21 mouse cellular contexts compared by ENCODE assay signal in the genomic region with DNA sequence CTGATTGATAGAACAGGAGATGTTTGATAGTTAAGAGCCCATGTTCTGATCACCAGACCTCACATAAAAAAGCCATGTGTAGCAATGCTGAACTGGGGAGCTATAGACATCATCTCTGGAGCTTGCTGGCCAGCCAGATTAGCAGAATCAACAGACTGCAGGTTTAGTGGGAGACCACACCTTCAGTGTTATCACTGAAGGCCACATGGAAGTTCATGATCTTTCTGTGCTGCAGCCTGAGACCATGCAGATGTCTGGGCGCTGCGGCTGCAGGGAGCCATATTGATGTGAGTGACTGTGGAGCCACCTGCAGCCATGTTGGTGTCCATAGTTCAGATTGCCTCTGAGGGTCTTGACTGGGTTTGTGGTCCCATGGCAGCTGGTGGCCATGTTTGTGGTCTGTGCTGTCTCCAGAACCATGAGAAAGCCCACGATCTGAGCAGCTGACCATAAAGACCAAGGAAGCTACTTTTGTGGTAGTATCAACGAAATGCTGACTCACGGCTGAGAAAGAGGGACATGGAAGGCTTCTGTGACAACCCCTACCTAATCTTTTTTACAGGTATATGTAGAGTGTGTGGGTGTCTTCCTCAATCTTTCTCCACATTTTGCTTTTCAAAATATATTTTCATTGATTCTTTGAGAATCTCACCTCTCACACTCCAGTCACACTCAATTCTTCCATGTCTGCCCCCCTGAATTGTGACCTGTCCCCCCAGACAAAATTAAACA. TPM values are rescaled to one million over a fixed set of nuclear protein-coding genes. Genes with fewer than 3 reads are reported as not detected.
A peak's percentile ranks its signal among the peaks of the same experiment; 100 is the strongest.
DNase-seq lines count a peak whose midpoint lies in the region; ATAC-seq and TF ChIP-seq lines count a peak whose summit lies in the region.
"Had no signal": no experiment of that assay in that cellular context is flagged by ENCODE, and none has a peak within 500 bp of the region (broad histone marks: within the 10 kb centered on the region; RNA-seq: fewer than 3 reads in every experiment).

No protein-coding gene starts in this region.

- H3K27me3 ChIP-seq in stomach, embryonic 15.5 days (replicated peaks) = no peaks in the 10 kb centered on the region
- no peaks in the 10 kb centered on the region for H3K27me3 ChIP-seq in stomach, postnatal 0 days (ENCODE audit: control insufficient read depth, insufficient read depth, low read length)
- peaks cover 9% of the 10 kb centered on the region; the same call in 1 of the 2 replicates for H3K27me3 ChIP-seq in liver, embryonic 12.5 days (replicated peaks)
- H3K27me3 ChIP-seq: forebrain, embryonic 12.5 days; neural tube, embryonic 12.5 days had no signal

- no peak overlapping the region for H3K27ac ChIP-seq in stomach, embryonic 15.5 days
- no peak overlapping the region for H3K27ac ChIP-seq in stomach, postnatal 0 days (replicated peaks)
- peak overlapping the region; percentile 72; the same call in 1 of the 2 replicates for H3K27ac ChIP-seq in liver, embryonic 12.5 days
- H3K27ac ChIP-seq: forebrain, embryonic 12.5 days; hindbrain, embryonic 10.5 days; neural tube, embryonic 12.5 days had no signal

- DNase-seq in heart, adult 11 months = peak; percentile 61
- no peak for DNase-seq in heart, postnatal 25 days (ENCODE audit: low spot score)
- no peak for DNase-seq in stomach, postnatal 0 days (ENCODE audit: low spot score)
- DNase-seq in spleen, postnatal 14 days (ENCODE audit: low spot score in 2 of 2) = no peak
- DNase-seq: adrenal gland, postnatal 25 days; cerebellum, adult 8-10 months; kidney, adult 8-10 months; kidney, postnatal 14 days; layer of hippocampus, adult 9-11 months; lung, embryonic 14.5 days; lung, postnatal 36 days; right cerebral cortex, adult 18-20 months; thymus, adult 2 months had no signal

- H3K36me3 ChIP-seq in stomach, embryonic 15.5 days = no peaks in the 10 kb centered on the region
- H3K36me3 ChIP-seq in stomach, postnatal 0 days (ENCODE audit: control insufficient read depth, insufficient read depth, low read length) = no peaks in the 10 kb centered on the region
- no peaks in the 10 kb centered on the region for H3K36me3 ChIP-seq in liver, embryonic 12.5 days
- H3K36me3 ChIP-seq: forebrain, embryonic 12.5 days; hindbrain, embryonic 10.5 days; neural tube, embryonic 12.5 days had no signal

- TF ChIP-seq CTCF in stomach, postnatal 0 days (IDR thresholded peaks at IDR 0.05; ENCODE audit: low read depth) = no peak

- intact Hi-C loops in heart, postnatal 25 days (cut with DNase I) = no loop called here

- no peaks in the 10 kb centered on the region for H3K4me1 ChIP-seq in stomach, embryonic 15.5 days
- H3K4me1 ChIP-seq in stomach, postnatal 0 days (replicated peaks; ENCODE audit: control insufficient read depth, insufficient read depth) = no peaks in the 10 kb centered on the region
- H3K4me1 ChIP-seq in liver, embryonic 12.5 days = peaks cover 23% of the 10 kb centered on the region
- H3K4me1 ChIP-seq: forebrain, embryonic 12.5 days; neural tube, embryonic 12.5 days had no signal

- H3K9ac ChIP-seq in stomach, embryonic 15.5 days = no peak overlapping the region
- H3K9ac ChIP-seq in stomach, postnatal 0 days (ENCODE audit: low read length) = no peak overlapping the region
- no peak overlapping the region for H3K9ac ChIP-seq in liver, embryonic 12.5 days
- H3K9ac ChIP-seq: forebrain, embryonic 12.5 days; lung, embryonic 14.5 days; neural tube, embryonic 12.5 days had no signal

- TF ChIP-seq EP300 in stomach, postnatal 0 days (optimal IDR thresholded peaks at IDR 0.05) = no peak

- H3K4me2 ChIP-seq in stomach, embryonic 15.5 days = no peak overlapping the region
- no peak overlapping the region for H3K4me2 ChIP-seq in stomach, postnatal 0 days (replicated peaks; ENCODE audit: low read depth)
- 0 out of 2 replicates have a peak overlapping the region, but pooled peaks have one; percentile 12 for H3K4me2 ChIP-seq in liver, embryonic 12.5 days
- H3K4me2 ChIP-seq: forebrain, embryonic 12.5 days; lung, embryonic 14.5 days; midbrain, embryonic 11.5 days; neural tube, embryonic 12.5 days had no signal

- whole genome bisulfite sequencing in stomach, embryonic 15.5 days = 90% methylated on average over 5 of the region's 5 CpGs
- WGBS in stomach, postnatal 0 days = 89% methylated on average over 5 of the region's 5 CpGs
- 62% methylated on average over 5 of the region's 5 CpGs for WGBS in liver, embryonic 12.5 days (ENCODE audit: insufficient replicate concordance)

- peak; percentile 31; the same call in 1 of the 2 replicates for ATAC-seq in stomach, embryonic 15.5 days (ENCODE audit: insufficient read depth, low FRiP score, low read depth)
- no peak for ATAC-seq in stomach, postnatal 0 days (ENCODE audit: low FRiP score, low TSS enrichment)
- ATAC-seq in liver, embryonic 12.5 days = peak; percentile 94
- ATAC-seq in megakaryocyte-erythroid progenitor cell, adult 5-6 weeks (replicated peaks; ENCODE audit: low FRiP score, low TSS enrichment, poor library complexity, severe bottlenecking) = peak; percentile 71
- ATAC-seq in granulocyte monocyte progenitor cell, adult 5-6 weeks (replicated peaks; ENCODE audit: poor library complexity, severe bottlenecking) = no peak

- no peaks in the 10 kb centered on the region for H3K9me3 ChIP-seq in stomach, embryonic 15.5 days
- H3K9me3 ChIP-seq in stomach, postnatal 0 days (ENCODE audit: control insufficient read depth, low read length) = no peaks in the 10 kb centered on the region
- no peaks in the 10 kb centered on the region for H3K9me3 ChIP-seq in liver, embryonic 12.5 days (replicated peaks)
- H3K9me3 ChIP-seq: forebrain, embryonic 12.5 days; hindbrain, embryonic 10.5 days; neural tube, embryonic 12.5 days had no signal

- no peak overlapping the region for H3K4me3 ChIP-seq in stomach, embryonic 15.5 days (replicated peaks)
- H3K4me3 ChIP-seq in stomach, postnatal 0 days (ENCODE audit: low read depth, low read length) = no peak overlapping the region
- H3K4me3 ChIP-seq in liver, embryonic 12.5 days = no peak overlapping the region
- H3K4me3 ChIP-seq: forebrain, embryonic 12.5 days; hindbrain, embryonic 10.5 days; neural tube, embryonic 12.5 days had no signal

RNA-seq across cellular contexts. Expression of a gene that starts 26.7 kb away (rescaled TPM):
- under 1 TPM; 0.05 to 0.14 TPM for total RNA-seq in heart, postnatal 25 days (2021)
- 0.78 and 0.83 TPM in 2 replicates for polyA plus RNA-seq in stomach, embryonic 15.5 days (2015; fragmentation: Nextera tagmentation; extraction: Ambion mirVana)
- polyA plus RNA-seq in stomach, postnatal 0 days (2015; fragmentation: Nextera tagmentation; extraction: Ambion mirVana) = 0.40 and 0.53 TPM in 2 replicates
- 0.20 and 0.36 TPM in 2 replicates for polyA plus RNA-seq in liver, embryonic 12.5 days (2016; fragmentation: Nextera tagmentation; extraction: Ambion mirVana)
- total RNA-seq in megakaryocyte-erythroid progenitor cell, adult 5-6 weeks (2014; fragmentation: Nextera tagmentation) = not detected in 2 replicates
- total RNA-seq in megakaryocyte-erythroid progenitor cell, adult 5-6 weeks (2017) = 0.28 TPM in 1 of 2 replicates, not detected in the other
- total RNA-seq in granulocyte monocyte progenitor cell, adult 5-6 weeks (2014; fragmentation: Nextera tagmentation) = not detected in 2 replicates
- total RNA-seq in granulocyte monocyte progenitor cell, adult 5-6 weeks (2017) = not detected in 2 replicates
- total RNA-seq: adrenal gland, postnatal 25 days had no signal

RNA-seq across cellular contexts. Expression of a gene that starts 55.5 kb away (rescaled TPM):
- 1,000 to 10,000 TPM; 1,031 to 1,101 TPM for total RNA-seq in heart, postnatal 25 days (2021)
- 87.9 and 103 TPM in 2 replicates for polyA plus RNA-seq in stomach, embryonic 15.5 days (2015; fragmentation: Nextera tagmentation; extraction: Ambion mirVana)
- polyA plus RNA-seq in stomach, postnatal 0 days (2015; fragmentation: Nextera tagmentation; extraction: Ambion mirVana) = 85.5 and 88.0 TPM in 2 replicates
- polyA plus RNA-seq in liver, embryonic 12.5 days (2016; fragmentation: Nextera tagmentation; extraction: Ambion mirVana) = 51.7 and 53.4 TPM in 2 replicates
- 69.9 and 82.5 TPM in 2 replicates for total RNA-seq in megakaryocyte-erythroid progenitor cell, adult 5-6 weeks (2014; fragmentation: Nextera tagmentation)
- total RNA-seq in megakaryocyte-erythroid progenitor cell, adult 5-6 weeks (2017) = 201 and 332 TPM in 2 replicates
- 73.9 and 78.5 TPM in 2 replicates for total RNA-seq in granulocyte monocyte progenitor cell, adult 5-6 weeks (2014; fragmentation: Nextera tagmentation)
- total RNA-seq in granulocyte monocyte progenitor cell, adult 5-6 weeks (2017) = 185 and 291 TPM in 2 replicates

Comparison
In these comparisons a context has a peak if more than half of its experiments do, and no peak if none do; other contexts are left out.
1. ATAC-seq: peak in stomach, embryonic 15.5 days (single experiment), liver, embryonic 12.5 days (single experiment) and megakaryocyte-erythroid progenitor cell, adult 5-6 weeks (single experiment); none in stomach, postnatal 0 days (single experiment) and granulocyte monocyte progenitor cell, adult 5-6 weeks (single experiment).